Mouse (Mus musculus): ENCODE measurements around the gene Galm. TPM values are rescaled to one million over a fixed set of nuclear protein-coding genes. Genes with fewer than 3 reads are reported as not detected.

Galm gene
- total and polyA plus RNA-seq, 3 experiments = 0.15 TPM; not detected in 2

GRCm38 (mm10) chr17:80174699-80175385 is 47.6 kb downstream of the Galm start:
- H3K79me2 ChIP-seq (ENCODE audit: control insufficient read depth, insufficient read depth, low read length, poor library complexity) = no peaks in the 10 kb centered on the region
- H3K27me3 ChIP-seq (ENCODE audit: control insufficient read depth in 1 of 2, insufficient read depth in 2 of 2, low read length in 2 of 2) = no peaks in the 10 kb centered on the region; a peak in 2 of 4 replicates
- H3K9ac ChIP-seq (ENCODE audit: control insufficient read depth, low read depth, low read length, poor library complexity, severe bottlenecking) = no peak overlapping the region
- H3K27ac ChIP-seq (ENCODE audit: control insufficient read depth, low read depth, low read length) = no peak overlapping the region
- no peak overlapping the region for H3K4me3 ChIP-seq (ENCODE audit: control insufficient read depth in 1 of 2, insufficient read depth in 1 of 2, low read depth in 2 of 2, low read length in 2 of 2)
- H3K9me3 ChIP-seq (replicated peaks; ENCODE audit: insufficient read depth, low read length) = no peaks in the 10 kb centered on the region
- no peaks in the 10 kb centered on the region for H3K4me1 ChIP-seq (ENCODE audit: control insufficient read depth in 1 of 2, insufficient read depth in 2 of 2, low read length in 2 of 2)
- H3K36me3 ChIP-seq (ENCODE audit: control insufficient read depth in 1 of 2, insufficient read depth in 2 of 2, low read length in 2 of 2) = no peaks in the 10 kb centered on the region
- DNase-seq (ENCODE audit: low read depth, low spot score) = no peak
- TF ChIP-seq MYB (IDR thresholded peaks at IDR 0.05; ENCODE audit: low read depth, low read length) (no peak), NELFE (IDR thresholded peaks at IDR 0.05; ENCODE audit: low read depth, low read length) (no peak), KAT2A (conservative IDR thresholded peaks at IDR 0.05; ENCODE audit: low read depth, low read length) (no peak), NRF1 (IDR thresholded peaks at IDR 0.05; ENCODE audit: insufficient read depth, low read depth, low read length, poor library complexity, severe bottlenecking) (no peak), GATA1 (IDR thresholded peaks at IDR 0.05; ENCODE audit: low read depth, low read length) (no peak), MAFK (IDR thresholded peaks at IDR 0.05; ENCODE audit: borderline replicate concordance, low read depth, low read length) (no peak), UBTF (IDR thresholded peaks at IDR 0.05; ENCODE audit: borderline replicate concordance, insufficient read depth, low read depth, low read length) (no peak), TCF12 (IDR thresholded peaks at IDR 0.05; ENCODE audit: low read depth, low read length) (no peak), ZMIZ1 (IDR thresholded peaks at IDR 0.05; ENCODE audit: low read depth, low read length) (no peak), RAD21 (IDR thresholded peaks at IDR 0.05; ENCODE audit: low read depth, low read length) (no peak), SIN3A (IDR thresholded peaks at IDR 0.05; ENCODE audit: low read length) (no peak), GABPA (IDR thresholded peaks at IDR 0.05; ENCODE audit: low read depth, low read length) (no peak), TBP (IDR thresholded peaks at IDR 0.05; ENCODE audit: low read depth, low read length) (no peak), SMC3 (IDR thresholded peaks at IDR 0.05; ENCODE audit: low read depth, low read length) (no peak)

- Histone ChIP-seq H3K9me3 (replicated peaks; ENCODE audit: insufficient read depth, low read length) (no peaks in the 10 kb centered on the region), H3K9ac (ENCODE audit: control insufficient read depth, low read depth, low read length, poor library complexity, severe bottlenecking) (no peak overlapping the region), H3K27me3 (ENCODE audit: control insufficient read depth in 1 of 2, insufficient read depth in 2 of 2, low read length in 2 of 2) (no peaks in the 10 kb centered on the region; a peak in 1 of 4 replicates), H3K79me2 (ENCODE audit: control insufficient read depth, insufficient read depth, low read length, poor library complexity) (no peaks in the 10 kb centered on the region), H3K4me1 (ENCODE audit: control insufficient read depth in 1 of 2, insufficient read depth in 2 of 2, low read length in 2 of 2) (no peaks in the 10 kb centered on the region), H3K4me3 (ENCODE audit: control insufficient read depth in 1 of 2, insufficient read depth in 1 of 2, low read depth in 2 of 2, low read length in 2 of 2) (no peak overlapping the region), H3K27ac (ENCODE audit: control insufficient read depth, low read depth, low read length) (no peak overlapping the region), H3K36me3 (ENCODE audit: control insufficient read depth in 1 of 2, insufficient read depth in 2 of 2, low read length in 2 of 2) (no peaks in the 10 kb centered on the region)
- DNase-seq (ENCODE audit: low read depth, low spot score) = no peak
- TF ChIP-seq ZNF384 (IDR thresholded peaks at IDR 0.05; ENCODE audit: low read depth, low read length) (no peak), MYB (IDR thresholded peaks at IDR 0.05; ENCODE audit: low read depth, low read length) (no peak), E2F4 (IDR thresholded peaks at IDR 0.05; ENCODE audit: borderline replicate concordance, low read depth, low read length) (no peak), MAFK (IDR thresholded peaks at IDR 0.05; ENCODE audit: borderline replicate concordance, low read depth, low read length) (no peak), POLR2AphosphoS2 (IDR thresholded peaks at IDR 0.05; ENCODE audit: low read length) (no peak), RCOR1 (IDR thresholded peaks at IDR 0.05; ENCODE audit: low read depth, low read length) (no peak), CHD2 (IDR thresholded peaks at IDR 0.05; ENCODE audit: low read length) (no peak), TAL1 (IDR thresholded peaks at IDR 0.05; ENCODE audit: low read length) (no peak), TCF12 (IDR thresholded peaks at IDR 0.05; ENCODE audit: low read depth, low read length) (no peak), SMC3 (IDR thresholded peaks at IDR 0.05; ENCODE audit: low read depth, low read length) (no peak)
Measured at GRCm38 (mm10) chr17:80175386-80175739, 48.1 kb downstream of the Galm start.

Data from MEL (cell line).